Comparison of ENCODE assay signal across 21 mouse cellular contexts in genomic region chr3:137763406-137763805, GRCm38 (mm10).
DNase-seq lines count a peak whose midpoint lies in the region; ATAC-seq and TF ChIP-seq lines count a peak whose summit lies in the region.
"Had no signal": no experiment of that assay in that cellular context is flagged by ENCODE, and none has a peak within 500 bp of the region (broad histone marks: within the 10 kb centered on the region; RNA-seq: fewer than 3 reads in every experiment).

No protein-coding gene starts in this region.

- ATAC-seq in heart, embryonic 12.5 days (ENCODE audit: insufficient number of reproducible peaks, low FRiP score) = no peak
- ATAC-seq: CD4-positive, CD25-positive, alpha-beta regulatory T cell, adult 4 months; forebrain, embryonic 16.5 days; intestine, postnatal 0 days had no signal

- no peak overlapping the region for H3K4me2 ChIP-seq in heart, embryonic 12.5 days
- H3K4me2 ChIP-seq: embryonic facial prominence, embryonic 12.5 days; embryonic facial prominence, embryonic 15.5 days; forebrain, embryonic 12.5 days; hindbrain, embryonic 12.5 days had no signal

- TF ChIP-seq POLR2A in kidney, adult 2 months (IDR thresholded peaks at IDR 0.05; ENCODE audit: low read depth, low read length) = no peak

- WGBS in heart, embryonic 12.5 days = 86% methylated on average over 5 of the region's 5 CpGs
- WGBS in kidney, adult 2 months = 94% methylated on average over 5 of the region's 5 CpGs

- no peak overlapping the region for H3K4me3 ChIP-seq in heart, embryonic 12.5 days
- no peak overlapping the region for H3K4me3 ChIP-seq in kidney, adult 2 months (ENCODE audit: insufficient read depth, low read depth, low read length)
- H3K4me3 ChIP-seq: embryonic facial prominence, embryonic 12.5 days; embryonic facial prominence, embryonic 15.5 days; forebrain, embryonic 12.5 days; hindbrain, embryonic 12.5 days; hindbrain, embryonic 15.5 days had no signal

- peak; percentile 49 for DNase-seq in heart, adult 11 months
- peak; percentile 35 for DNase-seq in cerebellum, adult 11-12 months
- DNase-seq in cerebellum, adult 9-10 months = peak; percentile 51
- DNase-seq in cerebellum, postnatal 14 days = peak; percentile 70 to 82
- DNase-seq in kidney, adult 2 months = no peak
- DNase-seq in urinary bladder, postnatal 14 days (ENCODE audit: low spot score) = no peak
- DNase-seq in ovary, postnatal 36 days (ENCODE audit: low spot score) = no peak
- DNase-seq: adrenal gland, adult 2 months; adrenal gland, postnatal 14 days; gastrocnemius, postnatal 10 days; gastrocnemius, postnatal 36 days; kidney, adult 8-10 months had no signal

- no peak overlapping the region for H3K27ac ChIP-seq in heart, embryonic 12.5 days (ENCODE audit: poor library complexity, severe bottlenecking)
- H3K27ac ChIP-seq in kidney, adult 2 months (ENCODE audit: insufficient read depth, low read depth, low read length) = no peak overlapping the region
- H3K27ac ChIP-seq: embryonic facial prominence, embryonic 12.5 days; embryonic facial prominence, embryonic 15.5 days; forebrain, embryonic 12.5 days; hindbrain, embryonic 12.5 days had no signal

- no peaks in the 10 kb centered on the region for H3K27me3 ChIP-seq in heart, embryonic 12.5 days (replicated peaks)
- no peaks in the 10 kb centered on the region for H3K27me3 ChIP-seq in kidney, adult 2 months (replicated peaks; ENCODE audit: control insufficient read depth, insufficient read depth, low read length)
- H3K27me3 ChIP-seq: embryonic facial prominence, embryonic 12.5 days; embryonic facial prominence, embryonic 15.5 days; forebrain, embryonic 12.5 days; hindbrain, embryonic 12.5 days; hindbrain, embryonic 15.5 days had no signal

- H3K9me3 ChIP-seq in heart, embryonic 12.5 days (replicated peaks) = no peaks in the 10 kb centered on the region
- H3K9me3 ChIP-seq: embryonic facial prominence, embryonic 12.5 days; embryonic facial prominence, embryonic 15.5 days; forebrain, embryonic 12.5 days; hindbrain, embryonic 12.5 days; hindbrain, embryonic 15.5 days had no signal

- H3K4me1 ChIP-seq in heart, embryonic 12.5 days (replicated peaks) = no peaks in the 10 kb centered on the region
- no peaks in the 10 kb centered on the region for H3K4me1 ChIP-seq in kidney, adult 2 months (ENCODE audit: control insufficient read depth, insufficient read depth, low read length)
- H3K4me1 ChIP-seq: embryonic facial prominence, embryonic 12.5 days; embryonic facial prominence, embryonic 15.5 days; forebrain, embryonic 12.5 days; hindbrain, embryonic 12.5 days; hindbrain, embryonic 15.5 days had no signal

- H3K9ac ChIP-seq in heart, embryonic 12.5 days = no peak overlapping the region
- H3K9ac ChIP-seq: embryonic facial prominence, embryonic 12.5 days; embryonic facial prominence, embryonic 15.5 days; forebrain, embryonic 12.5 days; hindbrain, embryonic 12.5 days; hindbrain, embryonic 15.5 days had no signal

- no peak for TF ChIP-seq CTCF in kidney, adult 2 months (conservative IDR thresholded peaks at IDR 0.05; ENCODE audit: insufficient read depth, insufficient read length, low read depth, low read length)

- H3K36me3 ChIP-seq in heart, embryonic 12.5 days = no peaks in the 10 kb centered on the region
- H3K36me3 ChIP-seq in kidney, adult 2 months (ENCODE audit: control insufficient read depth, insufficient read depth, low read length) = no peaks in the 10 kb centered on the region
- H3K36me3 ChIP-seq: embryonic facial prominence, embryonic 12.5 days; embryonic facial prominence, embryonic 15.5 days; forebrain, embryonic 12.5 days; hindbrain, embryonic 12.5 days; hindbrain, embryonic 15.5 days had no signal

Comparison
In these comparisons a context has a peak if more than half of its experiments do, and no peak if none do; other contexts are left out.
1. DNase-seq: peak in heart, adult 11 months (single experiment), cerebellum, adult 11-12 months (single experiment), cerebellum, adult 9-10 months (single experiment) and cerebellum, postnatal 14 days (2 of 2); none in kidney, adult 2 months (single experiment), urinary bladder, postnatal 14 days (single experiment) and ovary, postnatal 36 days (single experiment).